Mouse (Mus musculus) forebrain, embryonic 14.5 days (tissue): ENCODE data around the gene Tex37. TPM values are rescaled to one million over a fixed set of nuclear protein-coding genes. Genes with fewer than 3 reads are reported as not detected.

ENCODE experiments used
- ATAC-seq: fragments of 200-750 bp; cut with Nextera tagmentation; 2 replicates; pipeline ENCODE4 v1.8.0; 2017; ENCODE audit warnings: mild to moderate bottlenecking, moderate library complexity
- DNase-seq: peaks from one replicate; pipeline ENCODE4 v3.0.0-alpha.2; 2015; ENCODE audit warnings: low spot score
- H3K27ac ChIP-seq: fragments of 300-500 bp; sonication (generic); 2 replicates; pipeline ENCODE4 v1.5.1; 2014; ENCODE audit warnings: low read depth, mild to moderate bottlenecking, control low read depth, low read length, moderate library complexity
- H3K27me3 ChIP-seq: fragments of 300-500 bp; sonication (generic); replicated peaks from 2 replicates; pipeline ENCODE4 v1.6.1; 2014; ENCODE audit warnings: low read length, control low read depth, mixed read lengths; ENCODE audit not compliant: control insufficient read depth, insufficient read depth
- H3K36me3 ChIP-seq: fragments of 300-500 bp; sonication (generic); 2 replicates; pipeline ENCODE4 v1.6.1; 2014; ENCODE audit warnings: low read length, control low read depth; ENCODE audit not compliant: control insufficient read depth, insufficient read depth
- H3K4me1 ChIP-seq: fragments of 300-500 bp; sonication (generic); 2 replicates; pipeline ENCODE4 v1.6.1; 2014; ENCODE audit warnings: antibody characterized with exemption, low read length, control low read depth; ENCODE audit not compliant: control insufficient read depth, insufficient read depth
- H3K4me2 ChIP-seq: fragments of 300-500 bp; sonication (generic); 2 replicates; pipeline ENCODE4 v1.6.1; 2014; ENCODE audit warnings: mild to moderate bottlenecking, control low read depth, low read length
- H3K4me3 ChIP-seq: fragments of 300-500 bp; sonication (generic); 2 replicates; pipeline ENCODE4 v1.5.1; 2014; ENCODE audit warnings: low read depth, low read length, control low read depth
- H3K9ac ChIP-seq: fragments of 300-500 bp; sonication (generic); 2 replicates; pipeline ENCODE4 v1.6.1; 2014; ENCODE audit warnings: mild to moderate bottlenecking, low read length, control low read depth, moderate library complexity
- H3K9me3 ChIP-seq: fragments of 300-500 bp; sonication (generic); replicated peaks from 2 replicates; pipeline ENCODE4 v1.6.1; 2016; ENCODE audit warnings: low read length, control low read depth, mixed read lengths; ENCODE audit not compliant: control insufficient read depth
- WGBS: fragments of 180-500 bp; shearing (Covaris S2); extraction: QIAGEN DNeasy Blood & Tissue Kit; methylation state at CpG from one replicate; pipeline ENCODE4 v1.1.7; 2014; 5-methylcytosine and 5-hydroxymethylcytosine counted together
- polyA plus RNA-seq: library from polyadenylated mRNA; unstranded; fragments of >200 nt; fragmentation: Nextera tagmentation; extraction: Ambion mirVana; gene quantifications from 2 replicates; pipeline ENCODE4 v1.2.1, GENCODE M21; 2014

Gene Tex37
- polyA plus RNA-seq, 1 experiment from 2014 or later: not detected

DNA sequence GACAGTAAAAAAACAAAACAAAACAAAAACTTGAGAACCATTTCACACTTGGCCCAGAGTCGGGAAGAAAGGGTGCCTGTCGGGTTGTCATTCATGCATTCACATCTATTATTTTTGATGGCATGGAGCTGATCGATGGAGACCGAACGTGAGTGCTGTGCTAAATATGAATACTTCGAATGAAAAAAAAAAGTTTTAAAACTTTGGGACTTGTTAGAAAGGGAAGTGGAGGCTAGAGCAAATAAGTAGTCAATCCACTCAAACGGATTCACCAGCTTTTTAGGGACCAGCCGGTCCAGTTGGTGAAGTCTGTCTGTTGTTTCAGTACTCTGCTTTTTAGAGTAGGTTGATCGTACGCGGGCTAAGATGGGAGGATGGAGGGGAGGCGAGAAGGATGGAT is 37.1 kb upstream of the Tex37 start:
- H3K4me1 ChIP-seq: peaks cover 10% of the 10 kb centered on the region
- H3K9ac ChIP-seq: no peak overlapping the region
- DNase-seq (peak; percentile 12), ATAC-seq (no peak)
- no peaks in the 10 kb centered on the region for H3K9me3 ChIP-seq
- peaks cover 51% of the 10 kb centered on the region for H3K27me3 ChIP-seq
- peak overlapping the region; percentile 43 for H3K4me3 ChIP-seq
- H3K27ac ChIP-seq: no peak overlapping the region
- H3K4me2 ChIP-seq: peak overlapping the region; percentile 91
- under 1% methylated on average over 12 of the region's 12 CpGs for WGBS
- H3K36me3 ChIP-seq: no peaks in the 10 kb centered on the region

DNA sequence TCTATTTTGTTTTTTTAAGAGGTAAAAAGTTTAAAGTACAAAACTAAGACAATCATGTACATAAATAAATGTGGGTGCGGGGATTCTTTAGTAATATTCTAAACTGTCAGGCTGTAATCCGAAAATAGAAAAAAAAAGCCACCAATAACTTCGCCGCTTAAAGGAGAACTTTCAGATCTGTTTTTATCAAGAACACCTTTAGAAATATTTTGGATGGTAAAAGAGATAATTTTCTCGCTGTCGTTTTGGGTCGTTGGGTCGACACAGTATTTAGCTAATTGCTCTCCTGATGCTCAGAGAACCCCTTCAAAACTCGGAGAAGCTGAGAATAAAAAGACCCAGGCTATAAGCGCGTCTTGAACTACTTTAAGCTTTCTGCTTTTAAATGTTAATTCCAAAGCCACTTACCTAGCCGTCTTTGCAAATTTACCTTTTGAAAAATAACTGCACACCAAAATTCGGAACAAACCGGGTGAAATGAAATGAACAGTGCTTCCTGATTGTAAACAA is 36.6 kb upstream of the Tex37 start:
- Histone ChIP-seq H3K36me3 (no peaks in the 10 kb centered on the region), H3K27ac (no peak overlapping the region), H3K9me3 (no peaks in the 10 kb centered on the region), H3K4me2 (no peak overlapping the region), H3K9ac (no peak overlapping the region), H3K4me1 (peaks cover 10% of the 10 kb centered on the region), H3K4me3 (no peak overlapping the region), H3K27me3 (peaks cover 51% of the 10 kb centered on the region)
- WGBS: 3% methylated on average over 14 of the region's 14 CpGs
- ATAC-seq (no peak), DNase-seq (peak; percentile 20)

DNA sequence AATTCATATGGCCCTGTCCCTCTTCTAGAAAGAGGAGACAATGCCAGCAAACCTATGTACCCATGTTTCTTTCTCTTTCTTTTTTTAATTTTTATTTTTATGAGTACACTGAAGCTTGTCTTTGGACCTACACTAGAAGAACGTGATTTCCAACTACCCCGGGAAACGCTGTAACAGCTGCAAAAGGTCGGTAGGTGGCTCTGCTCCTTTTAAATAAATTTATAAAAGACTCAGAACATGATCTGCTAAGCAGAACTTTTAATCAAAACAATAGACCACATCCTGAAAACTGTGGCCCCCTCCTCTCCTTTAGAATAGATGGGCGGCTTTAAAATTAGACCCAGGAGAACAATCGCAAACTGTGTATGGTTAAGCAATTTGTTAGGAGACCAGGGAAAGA is 35.3 kb upstream of the Tex37 start:
- no peak for ATAC-seq

DNA sequence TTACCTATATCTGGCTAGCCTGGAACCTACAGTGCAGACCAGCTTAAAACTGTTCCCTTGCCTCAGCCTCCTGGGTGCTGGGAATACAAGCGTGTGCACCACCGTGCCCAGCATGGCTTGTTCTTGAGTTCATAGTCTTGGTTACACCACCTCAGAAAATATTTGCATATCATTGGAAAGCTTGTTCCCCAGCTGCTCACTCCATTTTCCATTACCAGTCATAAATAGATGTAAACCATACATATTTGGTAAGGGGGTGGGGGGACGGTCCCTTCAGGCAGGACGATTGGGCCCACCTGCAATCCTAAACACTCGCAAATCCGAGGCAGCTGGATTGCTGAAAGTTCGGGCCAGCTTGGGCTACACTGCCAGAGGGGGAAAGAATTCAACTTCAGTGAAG is 34.5 kb upstream of the Tex37 start:
- Histone ChIP-seq H3K27me3 (peaks cover 44% of the 10 kb centered on the region), H3K9ac (no peak overlapping the region), H3K36me3 (no peaks in the 10 kb centered on the region), H3K9me3 (no peaks in the 10 kb centered on the region), H3K4me1 (peaks cover 10% of the 10 kb centered on the region), H3K4me2 (no peak overlapping the region), H3K4me3 (no peak overlapping the region), H3K27ac (no peak overlapping the region)
- no peak for DNase-seq
- ATAC-seq: no peak
- WGBS: 76% methylated on average over 7 of the region's 7 CpGs

More for the DNA sequence above, 35.3 kb upstream of the Tex37 start:
- peak; percentile 63 for DNase-seq
- WGBS: 8% methylated on average over 6 of the region's 6 CpGs
- Histone ChIP-seq H3K4me1 (peaks cover 10% of the 10 kb centered on the region), H3K4me3 (no peak overlapping the region), H3K9me3 (no peaks in the 10 kb centered on the region), H3K27me3 (peaks cover 51% of the 10 kb centered on the region), H3K9ac (no peak overlapping the region), H3K27ac (no peak overlapping the region), H3K4me2 (no peak overlapping the region), H3K36me3 (no peaks in the 10 kb centered on the region)

DNA sequence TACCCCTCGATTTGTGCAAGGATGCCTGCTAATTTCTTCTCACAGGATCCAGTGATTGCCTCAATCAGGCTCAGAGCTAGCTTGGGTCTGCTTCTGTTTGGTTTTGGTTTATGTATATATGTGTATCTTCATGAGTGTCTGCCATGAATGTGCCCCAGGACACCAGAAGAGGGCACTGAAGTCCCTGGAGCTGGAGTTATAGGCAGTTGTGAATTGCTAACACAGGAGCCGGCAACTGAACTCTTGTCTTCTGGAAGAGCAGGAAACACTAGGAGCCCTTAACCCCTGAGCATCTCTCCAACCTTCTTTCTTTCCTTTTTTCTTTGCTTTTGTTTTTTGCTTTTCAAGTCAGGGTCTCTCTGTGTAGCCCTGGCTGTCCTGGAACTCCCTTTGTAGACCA is 13.1 kb upstream of the Tex37 start:
- Histone ChIP-seq H3K4me1 (no peaks in the 10 kb centered on the region), H3K27ac (no peak overlapping the region), H3K36me3 (no peaks in the 10 kb centered on the region), H3K4me3 (no peak overlapping the region), H3K9ac (no peak overlapping the region), H3K4me2 (no peak overlapping the region), H3K27me3 (no peaks in the 10 kb centered on the region), H3K9me3 (no peaks in the 10 kb centered on the region)
- DNase-seq (no peak), ATAC-seq (no peak)
- 91% methylated on average over 2 of the region's 2 CpGs for WGBS

DNA sequence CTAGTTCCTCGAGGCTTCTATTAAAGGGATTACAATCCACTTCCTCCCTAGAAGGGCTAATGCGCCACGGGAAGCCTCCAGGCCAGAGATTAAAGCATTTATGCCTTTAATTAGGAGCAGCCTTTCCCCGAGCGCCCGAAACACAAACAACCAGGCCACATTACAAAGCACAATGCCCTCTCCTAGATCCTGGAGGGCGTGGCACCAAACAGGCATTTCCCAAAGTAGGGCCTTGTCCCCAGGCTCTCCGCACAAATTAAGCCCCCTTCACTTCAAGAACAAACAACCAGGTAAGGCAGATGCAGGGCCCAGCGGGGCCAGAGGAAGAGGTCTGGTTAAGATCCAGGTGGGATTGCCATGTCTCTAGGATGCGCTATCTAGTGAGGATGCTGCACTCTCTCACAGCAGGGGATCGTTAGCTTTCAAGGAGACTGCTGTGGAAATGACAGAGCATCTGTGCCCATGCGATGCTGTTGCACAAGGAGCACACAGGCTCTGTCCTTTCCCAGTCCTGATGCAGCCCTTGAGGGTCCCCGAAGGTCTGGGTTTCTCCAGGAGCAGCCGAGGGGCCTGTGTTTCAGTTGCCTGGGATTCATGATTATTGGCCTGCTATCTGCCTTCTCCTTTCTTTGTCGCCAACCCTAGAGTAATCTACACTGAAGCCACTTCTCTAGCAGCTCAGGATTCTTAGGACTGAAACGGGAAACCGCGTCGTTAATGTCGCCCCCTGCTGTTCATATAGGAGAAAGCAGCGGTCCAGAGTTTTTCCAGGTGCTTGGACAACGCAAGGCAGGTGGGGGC is 2.7 kb upstream of the Tex37 start:
- DNase-seq (peak; percentile 79), ATAC-seq (peak; percentile 84)
- under 1% methylated on average over 22 of the region's 22 CpGs for WGBS
- Histone ChIP-seq H3K4me1 (peaks cover 4% of the 10 kb centered on the region; the same call in 1 of the 2 replicates), H3K27ac (peak overlapping the region; percentile 2; the same call in 1 of the 2 replicates), H3K27me3 (no peaks in the 10 kb centered on the region), H3K4me2 (peak overlapping the region; percentile 43), H3K36me3 (no peaks in the 10 kb centered on the region), H3K9me3 (no peaks in the 10 kb centered on the region), H3K4me3 (no peak overlapping the region), H3K9ac (peak overlapping the region; percentile 35; the same call in 1 of the 2 replicates)

DNA sequence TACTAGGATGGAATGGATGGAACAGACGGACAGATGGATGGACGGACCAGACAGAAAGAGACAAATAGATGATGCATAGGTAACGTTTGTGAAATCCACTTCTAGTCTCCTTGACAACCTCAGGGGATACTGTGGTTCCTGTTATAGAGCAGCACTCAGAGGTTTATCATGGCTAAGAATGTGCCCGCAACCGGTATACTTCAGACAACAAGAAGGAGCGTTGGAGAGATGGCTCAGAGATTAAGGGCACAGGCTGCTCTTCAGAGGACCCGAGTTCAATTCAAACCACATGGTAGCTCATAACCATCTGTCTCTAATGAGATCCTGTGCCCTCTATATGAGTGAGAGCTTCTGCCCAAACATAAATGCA is 6.3 kb downstream of the Tex37 start:
- WGBS: 64% methylated on average over 7 of the region's 7 CpGs
- peak overlapping the region; percentile 36 for H3K4me2 ChIP-seq
- H3K27ac ChIP-seq: no peak overlapping the region
- no peaks in the 10 kb centered on the region for H3K27me3 ChIP-seq
- H3K4me1 ChIP-seq: peaks cover 3% of the 10 kb centered on the region
- no peaks in the 10 kb centered on the region for H3K9me3 ChIP-seq
- peak; percentile 36; the same call in 1 of the 2 replicates for ATAC-seq
- H3K9ac ChIP-seq: no peak overlapping the region
- no peaks in the 10 kb centered on the region for H3K36me3 ChIP-seq
- DNase-seq: no peak
- no peak overlapping the region for H3K4me3 ChIP-seq

DNA sequence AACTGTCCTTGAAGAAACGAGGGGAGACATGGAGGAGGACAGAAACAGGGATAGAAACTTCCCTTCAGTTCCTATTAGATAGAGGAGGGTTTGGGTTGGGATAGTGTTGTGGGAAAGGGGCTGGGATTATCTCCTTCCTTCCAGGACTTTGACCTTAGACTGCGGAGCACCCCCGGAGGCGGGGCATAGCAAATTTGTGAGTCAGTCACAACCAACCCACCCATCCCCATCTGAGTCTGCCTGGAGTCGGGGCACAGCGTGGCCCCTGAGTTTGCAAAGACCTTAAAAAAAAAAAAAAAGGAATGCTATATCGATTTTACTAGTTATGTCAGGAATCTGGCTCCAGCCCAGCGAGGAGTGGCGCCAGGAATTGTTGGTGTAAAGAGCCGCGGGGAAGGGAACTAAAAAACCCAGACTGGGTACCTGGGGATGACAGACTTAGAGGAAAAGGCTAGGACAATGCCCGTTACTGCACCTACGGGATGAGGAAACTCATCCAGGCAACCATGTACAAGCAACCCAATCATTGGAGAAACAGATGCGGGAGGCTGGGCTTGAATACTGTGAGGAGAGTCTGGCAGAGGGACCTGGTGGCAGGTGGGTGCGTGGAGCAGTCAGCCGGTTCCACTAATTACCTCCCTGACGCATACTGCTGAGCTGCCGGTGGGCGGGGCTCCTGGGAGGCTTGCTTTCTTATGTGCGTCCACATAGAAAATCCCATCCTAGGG is 6.9 kb downstream of the Tex37 start:
- peak overlapping the region; percentile 36 for H3K4me2 ChIP-seq
- peaks cover 3% of the 10 kb centered on the region for H3K4me1 ChIP-seq
- DNase-seq: peak; percentile 68
- H3K36me3 ChIP-seq: peaks cover 4% of the 10 kb centered on the region; the same call in 1 of the 2 replicates
- no peak overlapping the region for H3K27ac ChIP-seq
- H3K9me3 ChIP-seq: no peaks in the 10 kb centered on the region
- peak; percentile 90 for ATAC-seq
- H3K27me3 ChIP-seq: no peaks in the 10 kb centered on the region
- 8% methylated on average over 20 of the region's 20 CpGs for WGBS
- 0 out of 2 replicates have a peak overlapping the region, but pooled peaks have one; percentile 11 for H3K4me3 ChIP-seq
- no peak overlapping the region for H3K9ac ChIP-seq
